Mouse (Mus musculus) heart, adult 2 months (tissue): ENCODE measurements around the gene Cdan1. TPM values are rescaled to one million over a fixed set of nuclear protein-coding genes. Genes with fewer than 3 reads are reported as not detected.

Experiments used
- DNase-seq, 2 experiments: peaks; one replicate each; pipeline ENCODE4 v3.0.0; 2021
- H3K27ac ChIP-seq: fragments of 200-600 bp; 2 replicates; pipeline ENCODE4 v1.8.1; 2022
- H3K27me3 ChIP-seq: fragments of 200-500 bp; 2 replicates; pipeline ENCODE4 v1.6.1; 2012; ENCODE audit warnings: mild to moderate bottlenecking, low read length, inconsistent platforms, mixed read lengths; ENCODE audit not compliant: control insufficient read depth, insufficient read depth
- H3K36me3 ChIP-seq: fragments of 200-500 bp; 2 replicates; pipeline ENCODE4 v1.6.1; 2012; ENCODE audit warnings: low read length, inconsistent platforms; ENCODE audit not compliant: control insufficient read depth, insufficient read depth
- H3K4me1 ChIP-seq: fragments of 200-500 bp; 2 replicates; pipeline ENCODE4 v1.6.1; 2011; ENCODE audit warnings: low read length; ENCODE audit not compliant: control insufficient read depth, insufficient read depth
- H3K4me3 ChIP-seq: fragments of 200-600 bp; 2 replicates; pipeline ENCODE4 v1.8.1; 2022
- H3K79me2 ChIP-seq: fragments of 200-500 bp; replicated peaks from 2 replicates; pipeline ENCODE4 v1.6.1; 2012; ENCODE audit warnings: mild to moderate bottlenecking, inconsistent platforms, low read length, moderate library complexity, mixed read lengths; ENCODE audit not compliant: control insufficient read depth, insufficient read depth
- H3K9ac ChIP-seq: fragments of 200-500 bp; 2 replicates; pipeline ENCODE4 v1.6.1; 2012; ENCODE audit warnings: low read depth, mild to moderate bottlenecking, control low read depth, inconsistent platforms, low read length, mixed read lengths
- CTCF ChIP-seq: fragments of 200-600 bp; IDR thresholded peaks from 2 replicates; pipeline ENCODE4 v1.8.1; 2022; ENCODE audit warnings: antibody characterized with exemption, mild to moderate bottlenecking, moderate library complexity
- EP300 ChIP-seq: fragments of 200-500 bp; IDR thresholded peaks from 2 replicates; pipeline ENCODE4 v1.6.1; 2011; ENCODE audit warnings: low read depth, low read length, control low read depth; ENCODE audit not compliant: insufficient read depth
- POLR2A ChIP-seq: fragments of 200-500 bp; IDR thresholded peaks from 2 replicates; pipeline ENCODE4 v1.6.1; 2011; ENCODE audit warnings: mild to moderate bottlenecking, low read depth, low read length, control low read depth; ENCODE audit not compliant: insufficient read depth
- WGBS: fragments of 180-500 bp; shearing (Covaris S2); methylation state at CpG from one replicate; pipeline ENCODE4 v1.1.7; 2018; 5-methylcytosine and 5-hydroxymethylcytosine counted together
- intact Hi-C: fragments of 180-260 bp; cut with DNase I; formaldehyde crosslinking; loops from one replicate; pipeline ENCODE4 v1.15.1; 2025
- long read RNA-seq: library from polyadenylated mRNA; stranded (forward); transcript quantifications from one replicate; pipeline ENCODE4 v2.0.0, GENCODE M21; 2021
- polyA plus RNA-seq: library from polyadenylated mRNA; depleted of rRNA; stranded (reverse); fragments of >200 nt; gene quantifications from 2 replicates; pipeline ENCODE4 v1.2.3, GENCODE M21; 2012; rRNA removed
- total RNA-seq, 2 experiments: library from RNA; stranded (reverse); gene quantifications; 2 replicates each; pipeline ENCODE4 v1.2.3; 2021

Cdan1 gene
- total RNA-seq (10 to 100 TPM in 1 of 2 experiments, 1 to 10 TPM in 1; 9.8 to 12.8 TPM), polyA plus RNA-seq (14.0 and 15.0 TPM in 2 replicates)
- long read RNA-seq, partial matches to known transcripts, result 3 of 10 reads
- long read RNA-seq, other reads (novel, unspliced or antisense), result 7 of 10 reads

DNA sequence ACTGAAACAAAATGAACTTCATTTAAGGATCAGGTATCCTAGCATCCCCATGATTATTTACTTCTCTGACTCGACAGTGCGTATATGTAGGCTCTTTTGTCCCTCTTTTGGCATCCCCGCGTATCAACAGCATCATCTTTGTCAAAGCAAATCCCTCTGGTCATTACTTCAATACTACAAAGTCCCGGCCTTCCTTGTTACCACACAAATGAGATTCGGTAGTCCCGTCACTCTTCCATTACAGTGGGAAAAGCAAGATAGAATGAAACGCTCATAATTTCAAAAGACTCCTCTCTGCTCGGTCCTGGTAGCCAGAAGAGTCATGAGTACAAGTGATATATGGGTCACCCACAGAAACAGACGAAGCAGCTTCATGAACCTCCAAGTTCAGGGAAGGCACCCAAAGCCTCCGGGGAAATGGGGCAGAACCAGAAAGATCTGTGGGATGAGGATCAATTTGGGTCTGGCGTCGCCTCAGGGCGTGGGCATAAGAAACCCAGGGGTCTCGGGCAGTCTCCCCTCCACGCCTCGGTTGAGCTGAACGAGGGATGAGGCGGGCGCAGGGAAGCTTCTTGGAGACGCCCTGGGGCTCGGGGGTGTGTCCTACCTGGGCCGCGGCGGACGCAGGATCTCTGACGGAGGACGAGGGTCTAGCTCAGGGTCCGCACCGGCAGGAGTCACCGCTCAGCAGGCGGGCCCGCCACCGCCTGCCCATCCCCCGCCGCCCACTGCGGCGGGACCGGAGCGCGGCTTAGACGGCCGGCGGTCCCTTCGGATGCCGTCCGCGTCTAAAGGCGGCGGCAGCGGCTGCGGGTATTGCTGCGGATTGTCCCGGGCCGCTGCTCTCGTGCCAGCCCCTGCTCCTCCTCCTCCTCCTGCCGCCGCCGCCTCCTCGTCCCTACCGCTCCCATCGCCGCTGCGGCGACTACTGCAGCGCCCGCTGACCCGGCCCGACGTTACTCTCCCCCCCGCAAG, at the start of gene Cdan1:
TSS of gene Cdan1 (minus strand) at position 680 of the 975 bp plus-strand sequence.
- DNase-seq, result no peak
- H3K27ac ChIP-seq, result peak within 1 kb of the TSS; percentile 85

GRCm38 (mm10) chr2:120896361-120896760, 46.4 kb upstream of the Cdan1 start:
- TF ChIP-seq POLR2A (no peak), CTCF (no peak), EP300 (no peak)
- Histone ChIP-seq H3K27ac (no peak overlapping the region), H3K4me3 (no peak overlapping the region), H3K36me3 (peaks cover 3% of the 10 kb centered on the region), H3K79me2 (no peaks in the 10 kb centered on the region), H3K4me1 (no peaks in the 10 kb centered on the region), H3K9ac (no peak overlapping the region), H3K27me3 (no peaks in the 10 kb centered on the region)
- no peak for DNase-seq
- WGBS, result 99% methylated on average over 3 of the region's 3 CpGs
- intact Hi-C loops, result loop anchor here (5.0 kb wide), 1 partner anchor 41 kb away; no protein-coding TSS in a partner anchor

More for the DNA sequence above, at the start of gene Cdan1:
- WGBS, result under 1% methylated on average over 70 of the region's 71 CpGs
- Histone ChIP-seq H3K27me3 (no peaks in the 10 kb centered on the region), H3K79me2 (no peaks in the 10 kb centered on the region; the same call in none of the 2 replicates), H3K4me3 (peak within 1 kb of the TSS; percentile 72), H3K36me3 (no peaks in the 10 kb centered on the region), H3K4me1 (peaks cover 1% of the 10 kb centered on the region; the same call in 1 of the 2 replicates), H3K9ac (peak within 1 kb of the TSS; percentile 74)
- TF ChIP-seq CTCF (no peak), POLR2A (no peak; the same call in 1 of the 2 replicates), EP300 (no peak)
- intact Hi-C loops, result loop anchor here (2.0 kb wide), 1 partner anchor 117 kb away; no protein-coding TSS in a partner anchor

DNA sequence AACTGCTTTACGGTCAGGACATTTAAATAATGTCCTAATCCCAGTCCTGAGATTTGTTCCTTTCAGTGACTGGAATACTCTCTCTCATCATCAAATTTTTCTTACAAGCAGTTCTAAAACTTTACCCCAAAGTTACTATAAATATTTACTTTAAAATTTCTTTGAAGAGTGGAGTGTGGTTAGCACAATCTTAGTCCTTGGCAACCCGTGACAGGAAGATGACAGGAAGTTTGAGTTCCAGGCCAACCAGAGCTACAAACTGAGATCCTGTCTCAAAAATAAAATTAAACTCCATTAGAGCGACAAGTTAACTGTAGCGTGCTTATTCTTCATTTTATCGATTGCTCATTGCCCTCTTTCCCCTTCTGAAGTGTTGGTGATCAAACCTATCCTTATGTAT, 37.7 kb upstream of the Cdan1 start:
- intact Hi-C loops, result no loop called here

GRCm38 (mm10) chr2:120873192-120873591, 23.3 kb upstream of the Cdan1 start:
- Histone ChIP-seq H3K4me1 (peaks cover 6% of the 10 kb centered on the region), H3K27ac (no peak overlapping the region), H3K79me2 (no peaks in the 10 kb centered on the region), H3K36me3 (peaks cover 9% of the 10 kb centered on the region), H3K27me3 (no peaks in the 10 kb centered on the region), H3K9ac (no peak overlapping the region), H3K4me3 (no peak overlapping the region)
- WGBS, result 86% methylated on average over 2 of the region's 2 CpGs
- DNase-seq, result no peak
- TF ChIP-seq EP300 (no peak), POLR2A (no peak)
- intact Hi-C loops, result loop anchor here (5.0 kb wide), 1 partner anchor 141 kb away; no protein-coding TSS in a partner anchor

More for the DNA sequence above, 37.7 kb upstream of the Cdan1 start:
- Histone ChIP-seq H3K27ac (no peak overlapping the region), H3K4me3 (no peak overlapping the region), H3K36me3 (peaks cover 3% of the 10 kb centered on the region), H3K27me3 (no peaks in the 10 kb centered on the region), H3K4me1 (no peaks in the 10 kb centered on the region), H3K79me2 (no peaks in the 10 kb centered on the region), H3K9ac (no peak overlapping the region)
- WGBS, result 81% methylated on average over 5 of the region's 5 CpGs
- no peak for DNase-seq
- no peak for TF ChIP-seq EP300
- no peak for TF ChIP-seq POLR2A
- TF ChIP-seq CTCF, result no peak

- H3K27ac ChIP-seq, result peak overlapping the region; percentile 50
- H3K9ac ChIP-seq, result no peak overlapping the region
- peaks cover 6% of the 10 kb centered on the region for H3K4me1 ChIP-seq
- no peaks in the 10 kb centered on the region for H3K27me3 ChIP-seq
- no peak for TF ChIP-seq CTCF
- no peak for TF ChIP-seq EP300
- no peak for TF ChIP-seq POLR2A
- no peak overlapping the region for H3K4me3 ChIP-seq
- no peak for DNase-seq
- 30% methylated on average over 9 of the region's 9 CpGs for WGBS
- H3K36me3 ChIP-seq, result peaks cover 9% of the 10 kb centered on the region
- intact Hi-C loops, result loop anchor here (5.0 kb wide), 1 partner anchor 139 kb away; no protein-coding TSS in a partner anchor
- no peaks in the 10 kb centered on the region for H3K79me2 ChIP-seq
These were observed 21.8 kb upstream of the Cdan1 start for GRCm38 (mm10) chr2:120871447-120872336.
